Mouse (Mus musculus) liver, embryonic 15.5 days (tissue): ENCODE data around the gene Ikzf3. TPM values are rescaled to one million over a fixed set of nuclear protein-coding genes. Genes with fewer than 3 reads are reported as not detected.

Source experiments
- ATAC-seq: fragments of 200-750 bp; cut with Nextera tagmentation; 2 replicates; pipeline ENCODE4 v1.8.0; 2017; ENCODE audit warnings: moderate number of reproducible peaks, mild to moderate bottlenecking, moderate library complexity; ENCODE audit not compliant: insufficient read depth
- H3K27ac ChIP-seq: fragments of 300-500 bp; sonication (generic); replicated peaks from 2 replicates; pipeline ENCODE4 v1.5.1; 2015; ENCODE audit warnings: mild to moderate bottlenecking, inconsistent platforms
- H3K27me3 ChIP-seq: fragments of 300-500 bp; sonication (generic); 2 replicates; pipeline ENCODE4 v1.6.1; 2015; ENCODE audit warnings: mild to moderate bottlenecking, inconsistent platforms
- H3K36me3 ChIP-seq: fragments of 300-500 bp; sonication (generic); replicated peaks from 2 replicates; pipeline ENCODE4 v1.6.1; 2015; ENCODE audit warnings: moderate library complexity, mild to moderate bottlenecking, inconsistent platforms
- H3K4me1 ChIP-seq: fragments of 300-500 bp; sonication (generic); replicated peaks from 2 replicates; pipeline ENCODE4 v1.6.1; 2015; ENCODE audit warnings: inconsistent platforms
- H3K4me2 ChIP-seq: fragments of 300-500 bp; sonication (generic); 2 replicates; pipeline ENCODE4 v1.6.1; 2015; ENCODE audit warnings: moderate library complexity, mild to moderate bottlenecking, inconsistent platforms
- H3K4me3 ChIP-seq: fragments of 300-500 bp; sonication (generic); replicated peaks from 2 replicates; pipeline ENCODE4 v1.5.1; 2015; ENCODE audit warnings: mild to moderate bottlenecking, inconsistent platforms
- H3K9ac ChIP-seq: fragments of 300-500 bp; sonication (generic); 2 replicates; pipeline ENCODE4 v1.6.1; 2015; ENCODE audit warnings: moderate library complexity, mild to moderate bottlenecking, inconsistent platforms
- H3K9me3 ChIP-seq: fragments of 300-500 bp; sonication (generic); replicated peaks from 2 replicates; pipeline ENCODE4 v1.6.1; 2016; ENCODE audit warnings: inconsistent platforms
- WGBS: fragments of 180-500 bp; shearing (Covaris S2); methylation state at CpG from one replicate; pipeline ENCODE4 v1.1.7; 2015; ENCODE audit warnings: mixed read lengths; ENCODE audit not compliant: insufficient replicate concordance; 5-methylcytosine and 5-hydroxymethylcytosine counted together
- polyA plus RNA-seq: library from polyadenylated mRNA; unstranded; fragments of >200 nt; fragmentation: Nextera tagmentation; extraction: Ambion mirVana; gene quantifications from 2 replicates; pipeline ENCODE4 v1.2.1, GENCODE M21; 2015

The Ikzf3 gene
- polyA plus RNA-seq, 1 experiment from 2014 or later: 0.10 TPM

DNA sequence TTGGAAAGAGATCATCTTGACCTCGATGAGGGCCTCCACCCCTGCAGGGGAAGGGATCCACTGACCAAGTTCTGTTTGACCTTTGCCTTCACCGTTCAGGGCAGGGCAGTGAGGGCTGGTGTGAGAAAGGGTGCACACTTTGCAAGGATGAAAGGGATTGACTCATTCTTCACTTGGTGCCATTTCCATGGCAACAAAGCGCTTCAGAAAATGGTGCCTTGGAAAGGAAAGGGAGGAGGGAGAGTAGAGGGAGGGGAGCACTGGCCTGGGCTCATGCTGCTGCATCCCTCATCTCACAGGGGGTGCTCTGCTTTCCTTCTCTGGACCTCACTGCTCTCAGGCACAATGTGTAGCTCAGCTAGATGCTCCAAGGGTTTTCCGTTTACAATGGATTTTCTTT lies 73.1 kb downstream of the Ikzf3 start:
- Histone ChIP-seq H3K36me3 (no peaks in the 10 kb centered on the region), H3K4me1 (no peaks in the 10 kb centered on the region), H3K9ac (no peak overlapping the region), H3K27ac (no peak overlapping the region), H3K9me3 (no peaks in the 10 kb centered on the region), H3K4me3 (no peak overlapping the region), H3K4me2 (no peak overlapping the region), H3K27me3 (peaks cover 6% of the 10 kb centered on the region; the same call in 1 of the 2 replicates)
- ATAC-seq: no peak
- 55% methylated on average over 4 of the region's 4 CpGs for WGBS

DNA sequence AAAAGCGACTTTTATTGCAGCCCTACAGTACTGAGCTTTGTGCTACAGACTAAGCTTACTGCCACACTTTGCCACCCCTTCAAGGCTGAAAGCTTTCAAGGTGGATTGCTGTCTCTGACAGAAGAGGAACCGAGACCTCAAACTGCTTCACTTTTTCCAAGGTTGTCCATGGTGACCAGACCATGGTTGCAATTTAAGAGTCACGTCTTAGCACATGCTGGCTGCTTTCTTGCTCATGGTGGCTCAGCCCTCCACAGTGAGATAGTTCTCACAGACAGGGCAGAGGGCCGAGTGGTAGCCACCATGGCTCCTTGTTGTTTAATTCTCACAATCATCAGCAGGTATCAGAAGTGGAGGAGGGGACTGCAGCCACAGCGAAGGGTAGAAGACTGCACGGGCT lies 75.0 kb downstream of the Ikzf3 start:
- Histone ChIP-seq H3K4me3 (no peak overlapping the region), H3K4me1 (no peaks in the 10 kb centered on the region), H3K9me3 (no peaks in the 10 kb centered on the region), H3K27ac (no peak overlapping the region), H3K4me2 (no peak overlapping the region), H3K27me3 (peaks cover 7% of the 10 kb centered on the region), H3K9ac (no peak overlapping the region), H3K36me3 (no peaks in the 10 kb centered on the region)
- ATAC-seq: no peak
- 40% methylated on average over 6 of the region's 6 CpGs for WGBS

DNA sequence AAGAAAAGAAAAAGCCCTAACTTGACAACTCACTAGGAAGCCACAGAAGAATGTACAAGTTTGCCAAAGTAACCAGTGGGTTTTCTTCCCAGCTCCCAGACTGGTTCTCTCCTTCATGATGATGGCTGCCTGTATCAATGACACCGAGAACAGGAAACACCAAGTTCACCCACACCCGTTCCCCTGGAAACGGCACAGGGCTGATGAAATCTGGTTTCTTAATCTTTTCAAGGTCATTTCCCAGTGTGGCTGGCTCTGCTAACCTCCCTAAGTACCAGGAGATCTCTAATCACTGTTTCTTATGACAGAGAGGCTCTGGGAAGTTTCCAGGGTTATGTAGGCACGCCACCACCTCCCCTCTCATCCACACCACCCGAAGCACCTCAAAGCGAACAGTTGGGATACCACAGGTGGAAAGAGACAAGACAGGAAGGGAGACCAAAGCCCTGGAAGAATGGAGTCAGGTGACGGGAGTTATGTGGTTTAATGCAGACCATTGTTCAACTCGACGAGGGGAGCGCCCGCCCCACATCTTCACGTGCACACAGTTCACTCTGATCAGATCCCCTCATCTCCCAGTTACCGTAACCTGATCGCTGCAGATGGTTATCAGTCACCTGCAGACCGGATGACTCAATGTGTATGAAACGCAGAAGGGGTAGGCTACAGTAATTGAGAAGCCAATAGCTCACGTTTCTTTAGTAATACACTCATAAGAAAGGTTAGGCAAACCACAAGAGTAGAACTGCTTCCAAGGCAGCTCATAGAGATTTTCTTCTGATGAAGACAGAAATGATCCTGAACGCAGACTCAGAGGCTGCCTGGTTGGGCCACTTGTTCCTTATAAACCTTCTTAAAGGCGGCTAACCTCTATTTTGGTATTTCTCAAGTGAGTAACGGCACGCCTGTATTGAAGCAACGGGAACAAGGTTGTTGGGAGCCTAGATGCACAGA lies 75.8 kb downstream of the Ikzf3 start:
- H3K4me1 ChIP-seq: no peaks in the 10 kb centered on the region
- peaks cover 12% of the 10 kb centered on the region for H3K27me3 ChIP-seq
- no peaks in the 10 kb centered on the region for H3K9me3 ChIP-seq
- no peak for ATAC-seq
- no peak overlapping the region for H3K27ac ChIP-seq
- H3K9ac ChIP-seq: no peak overlapping the region
- H3K4me2 ChIP-seq: no peak overlapping the region
- H3K36me3 ChIP-seq: no peaks in the 10 kb centered on the region
- H3K4me3 ChIP-seq: no peak overlapping the region
- WGBS: 50% methylated on average over 22 of the region's 22 CpGs

DNA sequence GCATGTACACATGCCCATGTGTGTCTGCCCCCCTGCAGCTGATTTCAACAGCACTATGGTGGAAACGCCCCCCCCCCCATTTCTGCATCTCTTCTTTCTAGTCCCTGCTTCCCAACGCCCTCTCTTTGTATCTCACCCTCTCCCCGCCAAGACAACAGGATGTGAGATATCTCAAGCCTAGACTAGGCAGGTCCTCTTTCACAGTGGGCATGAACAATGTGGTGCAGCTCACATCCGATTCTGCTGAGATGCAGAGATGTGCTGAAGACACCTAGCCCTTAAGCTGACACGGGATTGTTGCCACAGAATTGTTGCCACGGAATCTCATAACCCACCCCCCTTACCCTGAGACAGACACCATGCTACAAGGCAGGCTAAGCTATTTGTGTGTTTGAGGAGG lies 81.3 kb downstream of the Ikzf3 start:
- 45% methylated on average over 6 of the region's 6 CpGs for WGBS
- no peak for ATAC-seq
- Histone ChIP-seq H3K4me2 (no peak overlapping the region), H3K27ac (no peak overlapping the region), H3K36me3 (no peaks in the 10 kb centered on the region), H3K27me3 (peaks cover 35% of the 10 kb centered on the region), H3K9ac (no peak overlapping the region), H3K9me3 (no peaks in the 10 kb centered on the region), H3K4me1 (no peaks in the 10 kb centered on the region), H3K4me3 (no peak overlapping the region)

DNA sequence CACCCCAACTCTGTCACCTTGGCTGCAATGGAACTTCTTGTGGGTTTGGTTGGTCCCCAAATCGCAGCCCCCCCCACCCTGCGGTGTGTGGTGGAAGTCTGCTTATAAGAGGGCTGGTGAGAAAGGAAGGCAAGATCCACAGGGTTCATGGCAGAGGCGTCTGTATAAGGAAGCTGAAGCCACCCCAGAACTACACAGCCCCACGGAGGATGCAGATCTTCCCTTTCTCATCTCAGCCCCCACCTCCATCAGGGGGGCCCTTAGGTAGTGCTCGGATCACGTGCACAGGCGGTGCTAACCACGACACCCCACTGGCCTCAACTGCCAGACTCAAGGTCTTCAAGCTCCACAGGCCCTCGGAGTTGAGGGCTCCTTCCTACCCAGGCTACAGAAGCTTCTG lies 81.9 kb downstream of the Ikzf3 start:
- Histone ChIP-seq H3K4me2 (no peak overlapping the region), H3K9me3 (no peaks in the 10 kb centered on the region), H3K36me3 (no peaks in the 10 kb centered on the region), H3K4me3 (no peak overlapping the region), H3K27ac (no peak overlapping the region), H3K27me3 (peaks cover 41% of the 10 kb centered on the region), H3K9ac (no peak overlapping the region), H3K4me1 (no peaks in the 10 kb centered on the region)
- WGBS: 61% methylated on average over 9 of the region's 9 CpGs
- ATAC-seq: no peak

DNA sequence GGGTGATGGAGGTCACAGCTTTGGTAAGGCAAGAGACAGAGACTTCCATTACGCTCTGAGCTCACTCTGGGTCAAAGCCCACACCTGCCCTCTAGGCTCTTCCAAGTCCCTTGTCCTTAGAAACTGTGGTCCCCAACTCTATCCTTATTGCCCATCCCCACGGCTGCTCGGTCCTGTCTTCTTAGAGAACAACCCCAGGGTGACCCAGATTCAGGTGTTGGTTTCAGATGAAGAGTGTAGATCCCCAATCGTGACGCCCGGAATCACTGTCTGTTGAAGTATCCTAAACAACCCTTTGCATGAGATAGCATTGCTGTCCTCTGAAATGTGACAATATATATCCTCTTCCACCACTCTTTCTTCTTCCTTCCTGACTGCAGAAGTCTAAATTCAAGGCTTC lies 83.6 kb downstream of the Ikzf3 start:
- Histone ChIP-seq H3K36me3 (no peaks in the 10 kb centered on the region), H3K4me1 (peaks cover 11% of the 10 kb centered on the region), H3K27ac (no peak overlapping the region), H3K27me3 (peaks cover 58% of the 10 kb centered on the region), H3K9ac (no peak overlapping the region), H3K9me3 (no peaks in the 10 kb centered on the region), H3K4me3 (no peak overlapping the region), H3K4me2 (no peak overlapping the region)
- 73% methylated on average over 6 of the region's 6 CpGs for WGBS
- ATAC-seq: no peak

DNA sequence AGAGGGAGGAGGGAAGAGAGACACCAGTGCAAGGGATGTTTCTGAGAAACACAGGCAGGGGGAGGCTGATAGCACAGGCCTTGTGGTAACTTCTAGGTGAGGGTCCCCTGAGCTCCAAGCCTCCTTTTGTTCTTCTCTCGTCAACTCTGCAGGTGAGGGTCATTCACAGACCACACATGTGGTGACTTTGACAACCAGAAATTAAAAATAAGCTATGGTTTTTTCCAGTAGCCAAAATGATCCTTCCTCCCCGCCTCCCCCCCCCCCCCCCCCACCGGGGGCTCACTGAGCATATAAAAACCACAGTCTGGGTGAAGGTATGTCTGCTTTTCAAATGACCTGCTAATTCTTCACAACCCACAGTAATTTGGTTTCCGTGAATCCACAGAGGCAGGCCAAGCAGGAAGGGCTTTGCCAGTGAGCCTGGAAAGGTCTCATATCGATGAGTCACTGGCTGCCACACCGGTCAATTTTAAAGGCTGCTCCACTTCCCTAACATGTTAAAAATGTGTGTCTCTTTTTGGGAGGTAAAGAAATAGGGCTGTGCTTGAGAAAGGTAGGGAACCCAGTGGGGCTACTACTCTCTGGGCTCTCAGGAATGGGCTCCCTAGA lies 84.6 kb downstream of the Ikzf3 start:
- no peak for ATAC-seq

DNA sequence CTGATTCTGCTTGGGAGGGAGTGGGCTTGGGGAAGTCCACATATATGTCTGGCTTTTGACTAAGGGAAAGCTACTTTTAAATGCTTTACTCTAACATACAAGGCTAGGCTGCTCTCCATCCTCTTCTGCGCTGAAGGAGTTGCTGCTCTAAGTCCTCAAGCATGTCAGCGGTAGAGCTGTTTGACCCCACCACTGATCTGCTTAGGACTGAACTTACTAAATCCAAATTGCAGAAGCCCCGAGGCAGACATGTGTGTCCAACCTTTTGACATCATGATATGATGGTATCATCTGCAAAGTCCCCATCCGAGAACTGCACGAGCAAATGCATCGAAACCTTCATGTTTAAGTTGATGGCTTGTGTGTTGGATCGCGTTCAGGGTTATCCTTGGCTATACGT lies 86.0 kb downstream of the Ikzf3 start:
- H3K9me3 ChIP-seq: no peaks in the 10 kb centered on the region
- H3K4me2 ChIP-seq: no peak overlapping the region
- no peak overlapping the region for H3K9ac ChIP-seq
- peaks cover 3% of the 10 kb centered on the region; the same call in 1 of the 2 replicates for H3K36me3 ChIP-seq
- 71% methylated on average over 9 of the region's 9 CpGs for WGBS
- no peak overlapping the region for H3K27ac ChIP-seq
- no peak overlapping the region for H3K4me3 ChIP-seq
- no peak for ATAC-seq
- H3K4me1 ChIP-seq: peaks cover 15% of the 10 kb centered on the region
- H3K27me3 ChIP-seq: peaks cover 66% of the 10 kb centered on the region

More for the DNA sequence above, 84.6 kb downstream of the Ikzf3 start:
- peaks cover 67% of the 10 kb centered on the region for H3K27me3 ChIP-seq
- no peak overlapping the region for H3K4me2 ChIP-seq
- H3K9ac ChIP-seq: no peak overlapping the region
- peaks cover 15% of the 10 kb centered on the region for H3K4me1 ChIP-seq
- H3K27ac ChIP-seq: no peak overlapping the region
- no peaks in the 10 kb centered on the region for H3K36me3 ChIP-seq
- H3K4me3 ChIP-seq: no peak overlapping the region
- H3K9me3 ChIP-seq: no peaks in the 10 kb centered on the region
- 31% methylated on average over 6 of the region's 6 CpGs for WGBS

DNA sequence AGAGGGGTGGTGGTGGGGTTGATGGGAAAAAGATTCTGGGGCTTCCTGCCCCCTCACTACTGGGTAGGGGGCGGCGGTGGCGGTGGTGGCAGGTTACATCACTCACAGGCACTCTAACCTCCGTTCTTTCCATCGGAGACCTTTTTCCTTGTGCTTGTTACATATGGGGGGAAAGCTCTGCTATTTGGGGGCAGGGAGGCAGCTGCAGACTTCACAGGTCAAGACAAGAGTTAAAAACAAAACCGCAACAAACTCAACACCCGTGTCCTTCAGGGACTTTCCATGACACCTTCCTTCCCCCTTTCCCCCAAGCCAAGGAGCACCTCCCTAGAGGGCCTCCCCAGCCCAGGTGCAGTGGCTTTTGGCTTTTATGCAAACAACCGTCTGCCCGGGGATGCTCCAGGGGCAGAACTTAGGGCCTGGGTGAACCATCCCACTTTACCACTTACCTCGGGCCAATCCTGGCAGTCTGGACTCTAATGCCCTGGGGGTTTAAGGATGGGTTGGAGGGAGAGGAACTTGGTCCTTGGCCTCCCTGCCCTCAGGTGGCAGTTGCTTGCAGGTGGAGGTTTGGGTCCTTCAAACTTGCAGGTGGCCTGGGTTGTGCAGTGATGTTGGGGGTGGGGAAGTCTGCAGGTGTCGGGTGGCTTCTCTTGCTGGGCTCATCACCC lies 86.6 kb downstream of the Ikzf3 start:
- H3K9me3 ChIP-seq: no peaks in the 10 kb centered on the region
- peaks cover 66% of the 10 kb centered on the region for H3K27me3 ChIP-seq
- no peak overlapping the region for H3K4me3 ChIP-seq
- peaks cover 7% of the 10 kb centered on the region; the same call in 1 of the 2 replicates for H3K36me3 ChIP-seq
- H3K27ac ChIP-seq: no peak overlapping the region
- no peak for ATAC-seq
- peaks cover 15% of the 10 kb centered on the region for H3K4me1 ChIP-seq
- H3K4me2 ChIP-seq: no peak overlapping the region; the same call in 1 of the 2 replicates
- 15% methylated on average over 11 of the region's 11 CpGs for WGBS
- no peak overlapping the region for H3K9ac ChIP-seq

DNA sequence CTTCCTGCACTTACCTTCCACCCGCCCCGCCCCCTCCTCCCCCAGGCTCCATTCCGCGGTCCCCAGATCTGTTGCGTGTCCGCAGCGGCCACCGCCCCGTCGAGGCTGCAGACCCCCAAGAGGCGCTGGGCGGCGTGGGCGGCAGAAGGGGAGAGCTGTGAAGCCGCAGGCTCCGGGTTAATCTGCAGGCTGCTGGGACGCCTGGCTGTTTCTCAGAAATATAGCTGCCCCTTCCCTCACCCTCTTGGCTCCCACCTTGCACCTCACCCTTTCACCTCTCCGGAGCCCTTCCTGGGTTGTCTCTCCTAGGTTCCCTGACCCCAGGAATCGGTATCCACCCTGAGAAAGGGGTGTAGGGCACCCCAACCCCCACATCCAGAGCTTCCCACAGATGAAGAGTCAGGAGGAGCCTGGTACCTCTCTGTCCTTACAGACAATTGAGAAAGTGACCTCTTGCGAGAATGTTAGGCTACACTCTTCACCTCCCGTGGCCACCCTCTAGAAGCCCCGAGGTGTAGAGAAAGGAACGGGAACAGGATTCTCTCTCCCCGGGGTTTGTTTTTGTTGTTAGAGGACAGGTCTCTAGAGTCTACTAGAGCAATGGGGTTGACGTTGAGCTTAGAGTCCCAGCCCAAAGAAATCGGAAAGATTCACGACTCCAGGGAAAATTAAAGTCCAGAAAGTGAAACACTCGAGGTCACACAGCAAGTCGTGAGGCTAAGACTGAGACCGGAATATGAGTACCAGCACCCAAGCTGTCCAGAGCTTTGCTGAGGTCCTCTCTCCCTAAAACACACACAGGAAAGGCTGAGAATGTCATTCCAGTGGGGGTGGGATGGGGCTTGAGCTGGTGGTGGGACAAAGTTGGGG lies 87.5 kb downstream of the Ikzf3 start:
- peak overlapping the region; percentile 62 for H3K4me3 ChIP-seq
- H3K4me2 ChIP-seq: peak overlapping the region; percentile 80
- 2% methylated on average over 28 of the region's 30 CpGs for WGBS
- H3K27me3 ChIP-seq: peaks cover 66% of the 10 kb centered on the region
- peak overlapping the region; percentile 37; the same call in 1 of the 2 replicates for H3K9ac ChIP-seq
- no peak for ATAC-seq
- no peaks in the 10 kb centered on the region for H3K9me3 ChIP-seq
- H3K4me1 ChIP-seq: peaks cover 15% of the 10 kb centered on the region
- H3K27ac ChIP-seq: no peak overlapping the region
- H3K36me3 ChIP-seq: peaks cover 15% of the 10 kb centered on the region; the same call in 1 of the 2 replicates
